Mouse (Mus musculus): ENCODE measurements around the gene Olfr477.
"Not testable (repeated sequence)": the region's sequence is repeated elsewhere in the genome, so short reads cannot be mapped to it uniquely, and the experiment has no call there.

The Olfr477 gene

DNA sequence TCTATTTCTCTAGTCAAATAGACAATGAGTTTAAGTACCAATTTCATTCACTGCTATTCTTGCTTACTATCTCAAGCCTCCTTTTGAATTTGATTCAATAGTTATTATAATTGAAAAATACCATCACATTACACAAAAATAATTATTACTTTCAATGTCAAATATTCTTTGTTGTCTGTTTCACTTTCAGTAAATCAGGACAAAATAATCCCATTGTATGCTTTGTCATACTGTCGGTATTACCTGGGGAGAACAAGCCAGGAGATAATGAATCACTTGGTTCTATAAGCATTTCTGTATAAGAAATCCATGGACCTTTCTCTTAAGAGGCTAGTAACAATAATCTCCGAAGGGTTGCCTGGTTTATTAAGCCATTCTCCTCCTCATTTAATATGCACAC is at the start of gene Olfr477:
TSS of gene Olfr477 (plus strand) at position 301 of the 400 bp plus-strand sequence.
- DNase-seq (ENCODE audit: low read depth): no peak

- DNase-seq (ENCODE audit: low read depth): not testable (repeated sequence)
Observed at GRCm38 (mm10) chr7:107952539-107952938, 34.0 kb upstream of the Olfr477 start.

GRCm38 (mm10) chr7:107954343-107954742 is 32.1 kb upstream of the Olfr477 start, which contains the start of gene Olfr474:
TSS of gene Olfr474 (plus strand) at chr7:107954643.
- DNase-seq (ENCODE audit: low read depth): no peak

DNA sequence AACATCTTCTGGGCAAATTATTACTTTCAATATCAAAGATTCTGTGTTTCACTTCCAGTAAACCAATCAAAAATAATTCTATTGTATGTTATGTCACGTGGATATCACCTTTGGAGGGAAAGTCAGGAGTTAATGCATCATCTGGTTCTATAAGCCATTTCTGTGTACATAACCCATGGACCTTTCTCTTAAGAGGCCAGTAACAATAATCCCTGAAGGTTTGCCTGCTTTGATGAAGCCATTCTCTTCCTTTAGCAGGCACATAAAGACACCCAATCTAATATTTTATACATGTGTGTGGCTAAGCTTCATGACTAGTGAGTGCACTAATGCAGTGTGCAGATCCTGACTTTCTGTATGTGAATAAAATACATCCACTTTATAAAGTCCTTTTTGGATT is 22.0 kb upstream of the Olfr477 start, which contains the start of gene Olfr476:
TSS of gene Olfr476 (plus strand) at position 301 of the 400 bp plus-strand sequence.
- DNase-seq (ENCODE audit: low read depth): no peak

DNA sequence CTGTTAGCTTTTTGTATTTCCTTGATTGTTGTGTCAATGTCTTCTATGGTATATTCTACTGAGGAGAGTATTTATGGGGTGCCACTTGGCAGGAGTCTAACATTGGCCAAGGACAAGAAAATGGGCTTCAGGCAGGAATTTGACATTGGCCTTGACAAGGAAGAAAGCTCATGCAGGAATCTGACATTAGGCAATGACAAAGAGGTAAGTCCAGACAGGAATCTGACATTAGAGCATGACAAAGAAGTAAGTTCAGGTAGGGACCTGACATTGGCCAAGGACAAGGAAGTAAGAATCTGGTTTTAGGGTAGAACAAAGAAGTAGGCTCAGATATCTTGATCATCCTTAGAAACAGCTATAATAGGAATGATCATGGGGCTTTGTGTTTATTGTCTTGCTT is 27.8 kb downstream of the Olfr477 start:
- not testable (repeated sequence) for DNase-seq (ENCODE audit: low read depth)

DNA sequence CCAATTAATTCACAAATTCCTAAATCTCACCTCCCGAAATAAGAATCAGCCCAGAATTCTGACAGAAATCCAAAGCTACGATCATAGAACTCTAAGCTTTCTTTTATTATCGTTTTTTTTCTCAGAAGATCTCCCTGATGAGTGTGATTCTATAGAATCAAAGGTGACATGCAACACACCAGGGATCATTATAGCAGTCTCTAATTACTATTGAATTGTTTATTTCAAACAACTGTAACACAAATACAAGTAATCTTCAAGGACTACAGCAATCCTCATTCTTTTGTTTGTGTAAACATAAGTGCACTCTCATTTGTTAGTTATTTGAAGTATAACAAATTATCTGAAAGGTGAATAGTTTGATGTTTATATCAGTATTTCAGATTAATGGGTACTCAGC is 47.4 kb downstream of the Olfr477 start, which contains the start of gene Olfr478:
TSS of gene Olfr478 (minus strand) at position 101 of the 400 bp plus-strand sequence.
- DNase-seq (ENCODE audit: low read depth): no peak
